Mouse (Mus musculus) lung, postnatal 14 days (tissue): ENCODE data around the gene Furin.

ENCODE experiments used
- DNase-seq: peaks from one replicate; pipeline ENCODE4 v3.0.0; 2021

The Furin gene

DNA sequence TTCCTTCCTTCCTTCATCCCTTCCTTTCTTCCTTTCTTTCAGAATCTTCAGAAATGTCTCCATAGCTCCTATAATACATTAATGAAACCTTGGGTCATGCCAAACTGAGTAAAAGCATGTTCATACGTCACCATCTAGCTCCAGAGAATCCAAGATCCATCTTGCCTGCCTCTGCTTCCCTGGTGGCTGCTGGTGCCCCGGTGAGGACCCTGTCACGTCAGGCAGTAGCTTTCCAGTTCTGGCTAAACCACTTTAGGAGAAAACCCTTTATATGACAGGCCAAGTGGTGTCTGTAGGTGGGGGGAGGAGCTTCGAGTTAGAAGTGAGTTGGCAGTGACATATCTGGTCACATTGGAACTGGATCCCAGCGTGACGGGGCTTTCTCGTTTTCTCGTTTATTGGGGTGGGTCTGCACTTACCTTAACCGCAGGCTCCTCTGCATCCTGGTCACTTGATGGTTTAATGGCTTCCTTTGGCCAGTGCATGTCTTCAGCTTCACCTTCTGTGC is at the start of gene Furin:
Gene Furin (minus strand): TSS at position 249 of the 508 bp plus-strand sequence.
- DNase-seq: no peak

DNA sequence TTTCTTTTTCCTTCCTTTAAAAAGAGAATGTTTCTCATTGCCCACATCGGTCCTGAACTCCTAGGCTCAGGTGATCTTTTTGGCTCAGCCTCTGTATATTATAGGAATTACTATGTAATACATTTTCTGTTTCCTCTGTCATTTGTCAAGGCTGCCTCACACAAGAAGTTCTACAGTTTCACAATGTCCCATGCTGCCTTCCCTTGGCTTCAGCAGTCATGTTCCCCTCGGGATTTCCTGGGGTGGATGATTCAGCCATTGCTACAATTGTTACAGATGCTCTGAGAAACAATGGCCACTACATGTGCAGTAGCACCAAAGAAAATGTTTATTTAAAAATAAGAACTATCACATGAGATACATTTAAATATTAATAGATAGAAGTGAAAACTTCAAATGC is 49.5 kb upstream of the Furin start:
- no peak for DNase-seq

DNA sequence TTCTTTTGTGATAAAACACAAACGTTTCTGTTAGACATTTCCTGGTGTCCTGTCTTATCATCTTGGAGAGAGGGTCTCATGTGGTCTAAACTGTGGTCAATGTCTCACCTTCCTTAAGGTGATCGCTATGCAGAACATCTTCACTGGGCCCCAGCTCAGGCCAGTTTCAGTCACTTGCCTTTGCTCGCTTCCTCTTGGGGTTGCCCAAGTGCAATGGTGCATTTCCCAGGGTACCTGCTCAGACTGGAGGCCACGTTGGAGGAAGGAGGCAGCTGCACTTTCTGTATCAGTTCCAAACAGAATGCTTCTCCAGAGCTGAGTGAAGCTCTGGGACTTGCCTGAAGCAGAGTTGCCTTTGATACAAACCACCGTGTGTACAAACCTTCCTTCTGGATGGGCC is 48.8 kb upstream of the Furin start:
- DNase-seq: no peak

DNA sequence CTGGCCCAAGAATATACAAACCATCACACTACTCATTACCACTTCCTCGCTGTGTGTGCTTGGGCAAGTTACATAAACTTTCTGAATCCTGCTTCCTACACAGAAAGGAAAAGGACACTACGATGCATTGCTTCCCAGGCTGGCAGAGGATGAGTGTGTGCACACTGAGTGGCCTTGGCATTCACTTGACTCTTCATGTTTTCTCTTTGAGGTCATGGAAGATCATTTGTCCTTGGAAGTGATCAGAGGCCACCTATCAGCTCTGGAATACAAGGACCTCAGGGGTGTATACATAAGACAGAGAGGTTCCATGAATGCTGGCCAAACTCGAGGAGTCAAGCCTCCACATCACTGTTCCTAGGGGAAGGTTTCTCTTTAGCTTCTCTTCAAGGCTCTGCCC is 47.9 kb upstream of the Furin start:
- DNase-seq: no peak

DNA sequence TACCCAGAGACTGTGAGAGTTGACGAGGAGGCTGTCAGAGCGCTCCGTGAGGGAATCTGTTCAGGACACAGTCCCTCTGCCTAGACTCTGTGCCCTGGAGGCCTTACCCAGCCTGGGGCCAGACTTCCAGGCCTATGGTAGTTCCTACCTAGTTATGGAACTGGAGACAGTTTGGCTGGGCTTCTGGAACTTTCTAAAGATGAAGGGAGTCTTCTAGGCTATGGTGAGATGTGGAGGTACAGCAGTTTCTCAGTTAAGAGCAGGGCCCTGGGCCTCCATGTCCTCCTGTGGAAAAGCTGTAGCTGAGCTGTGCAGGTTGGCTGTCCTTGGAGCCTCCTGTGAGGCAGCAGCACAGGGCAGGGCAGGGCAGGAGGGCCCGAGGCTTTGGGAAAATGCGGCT is 47.0 kb upstream of the Furin start:
- DNase-seq: no peak

DNA sequence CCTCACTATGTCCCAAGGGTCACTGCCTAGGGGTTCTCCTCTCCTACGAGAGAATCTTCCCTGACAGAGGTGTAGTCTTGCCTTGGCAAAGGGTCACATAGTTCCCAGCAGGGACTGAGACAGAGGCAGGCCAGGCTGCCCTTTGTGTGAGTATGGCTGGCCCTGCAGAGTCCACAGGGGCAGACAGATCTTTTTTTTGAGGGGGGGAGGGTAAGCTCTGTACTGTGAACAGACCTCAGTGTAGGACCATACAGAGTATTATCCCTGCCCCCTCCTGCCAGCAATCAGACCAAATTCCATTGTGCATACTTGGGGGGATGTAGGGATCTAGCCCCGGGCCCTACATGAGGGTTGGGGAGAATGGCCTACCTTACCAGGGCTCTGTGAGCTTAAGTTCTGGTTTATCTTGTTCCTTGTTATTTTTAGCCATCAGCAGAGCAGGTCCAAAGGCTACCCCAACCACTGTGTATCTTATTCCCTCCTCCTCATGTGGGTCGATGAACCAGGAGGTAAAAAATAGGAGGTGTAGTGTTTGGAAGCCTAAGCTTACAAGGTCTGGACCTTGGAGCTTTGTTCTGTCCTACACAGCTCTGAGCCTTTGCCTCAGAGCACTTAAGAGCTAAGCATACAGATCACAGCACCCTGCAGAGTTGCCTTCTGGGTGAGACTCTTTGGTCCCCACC is 46.5 kb upstream of the Furin start:
- DNase-seq: no peak

DNA sequence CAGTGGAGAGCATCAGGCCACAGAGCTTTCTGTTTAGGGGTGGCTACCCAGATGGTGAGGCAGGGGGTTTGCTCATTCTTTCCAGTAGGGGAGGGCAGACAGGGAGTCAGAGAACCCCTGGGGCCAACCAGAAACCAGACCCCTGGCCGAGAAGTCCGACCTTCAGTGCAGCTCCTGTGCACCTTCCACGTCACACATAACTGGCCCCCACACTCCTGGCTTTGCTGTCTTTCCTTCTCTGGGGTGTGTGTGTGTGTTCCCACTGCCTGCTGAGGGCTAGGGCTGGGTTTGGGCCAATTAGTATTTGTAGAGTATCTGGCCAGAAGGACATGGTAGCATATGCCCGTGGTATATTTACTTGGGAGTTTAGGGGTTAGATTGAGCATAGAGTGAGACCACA is 45.1 kb upstream of the Furin start:
- no peak for DNase-seq

DNA sequence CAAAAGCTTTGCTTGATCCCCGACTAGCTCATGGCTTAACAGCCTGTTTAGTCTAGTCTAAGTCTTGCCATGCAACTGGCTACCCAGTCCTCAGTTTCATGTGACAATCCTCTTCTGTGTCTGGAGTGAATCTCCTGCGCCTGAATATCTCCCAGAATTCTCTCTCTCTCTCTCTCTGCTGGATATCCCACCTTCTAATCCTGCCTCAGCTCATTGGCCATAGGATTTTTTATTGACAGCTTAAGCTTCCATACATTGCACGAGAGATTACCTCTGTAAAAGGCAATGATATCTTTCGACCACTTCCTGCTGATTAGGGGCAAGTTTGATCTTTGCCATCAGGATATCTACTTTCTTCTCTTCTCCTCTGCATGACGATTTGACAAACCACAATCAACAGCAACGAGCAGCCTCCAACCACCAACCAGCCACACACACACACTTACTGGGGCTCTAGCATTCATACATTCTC is 44.4 kb upstream of the Furin start:
- DNase-seq: no peak

DNA sequence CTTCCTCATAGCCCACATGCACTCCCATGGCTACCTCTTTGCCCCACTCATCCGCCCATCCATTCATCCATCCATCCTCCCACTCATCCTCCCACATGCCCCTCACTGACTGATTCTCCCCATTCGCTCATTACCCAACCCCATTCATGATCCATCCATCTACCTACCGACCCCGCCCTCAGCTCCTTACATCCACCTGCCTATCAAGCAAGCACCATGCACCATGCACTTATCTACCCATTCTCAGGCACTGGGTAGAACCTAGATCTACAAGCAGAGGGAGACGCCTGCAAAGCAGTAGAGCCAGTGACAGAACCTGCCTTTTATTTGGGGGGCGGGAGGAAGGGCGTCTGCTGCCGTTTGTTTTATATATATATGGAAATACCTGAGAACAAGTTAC is 42.1 kb upstream of the Furin start:
- DNase-seq: no peak

DNA sequence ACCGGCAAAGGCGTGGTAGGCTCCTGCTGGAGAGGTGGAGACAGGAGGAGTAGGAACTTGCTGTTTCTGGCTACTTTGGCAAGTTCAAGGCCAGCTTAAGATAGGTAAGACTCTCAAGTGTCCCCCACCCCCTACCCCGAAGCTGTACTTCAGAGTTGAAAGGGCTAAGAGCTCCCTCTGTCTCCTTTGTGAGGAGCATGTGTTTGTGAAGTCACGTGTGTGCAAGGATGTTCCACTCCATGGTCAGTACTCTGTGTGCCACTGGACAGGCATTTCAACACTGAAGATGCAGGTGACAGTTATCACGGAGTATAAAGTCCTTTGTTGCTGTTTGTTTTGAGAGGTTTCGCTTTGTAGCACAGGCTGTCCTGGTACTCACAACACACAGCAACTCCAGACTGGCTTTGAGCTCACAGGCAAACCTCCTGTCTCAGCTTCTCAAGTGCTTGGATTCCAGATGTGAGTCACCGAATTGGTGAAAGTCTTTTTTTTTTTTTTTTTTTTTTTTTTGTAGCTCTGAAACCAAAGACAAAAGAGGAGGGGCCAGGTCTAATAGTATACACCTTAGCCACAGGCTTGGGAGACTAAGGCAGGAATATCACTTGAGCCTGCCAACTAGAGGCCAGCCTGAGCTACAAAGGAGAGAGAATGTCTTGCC is 41.1 kb upstream of the Furin start:
- no peak for DNase-seq

DNA sequence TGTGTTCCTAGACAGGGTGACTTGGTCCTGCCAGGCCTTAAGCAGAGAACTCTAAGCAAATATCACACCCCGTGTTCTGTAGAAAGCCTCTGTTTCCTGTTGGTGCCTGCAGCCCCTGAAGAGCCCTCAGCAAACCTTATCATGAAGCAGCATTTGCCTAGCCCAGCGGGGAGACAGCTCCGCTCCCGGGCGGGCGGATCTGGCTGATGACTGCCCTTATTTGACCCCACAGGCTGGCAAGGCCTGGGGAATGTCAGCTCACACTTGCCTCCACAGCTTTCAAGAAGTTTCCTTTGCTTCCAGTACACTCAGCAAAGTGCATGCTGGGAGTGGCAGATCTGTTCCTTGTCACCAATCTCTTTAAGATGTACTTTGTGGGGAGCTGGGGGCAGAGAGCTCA is 40.3 kb upstream of the Furin start:
- DNase-seq: peak; percentile 75

DNA sequence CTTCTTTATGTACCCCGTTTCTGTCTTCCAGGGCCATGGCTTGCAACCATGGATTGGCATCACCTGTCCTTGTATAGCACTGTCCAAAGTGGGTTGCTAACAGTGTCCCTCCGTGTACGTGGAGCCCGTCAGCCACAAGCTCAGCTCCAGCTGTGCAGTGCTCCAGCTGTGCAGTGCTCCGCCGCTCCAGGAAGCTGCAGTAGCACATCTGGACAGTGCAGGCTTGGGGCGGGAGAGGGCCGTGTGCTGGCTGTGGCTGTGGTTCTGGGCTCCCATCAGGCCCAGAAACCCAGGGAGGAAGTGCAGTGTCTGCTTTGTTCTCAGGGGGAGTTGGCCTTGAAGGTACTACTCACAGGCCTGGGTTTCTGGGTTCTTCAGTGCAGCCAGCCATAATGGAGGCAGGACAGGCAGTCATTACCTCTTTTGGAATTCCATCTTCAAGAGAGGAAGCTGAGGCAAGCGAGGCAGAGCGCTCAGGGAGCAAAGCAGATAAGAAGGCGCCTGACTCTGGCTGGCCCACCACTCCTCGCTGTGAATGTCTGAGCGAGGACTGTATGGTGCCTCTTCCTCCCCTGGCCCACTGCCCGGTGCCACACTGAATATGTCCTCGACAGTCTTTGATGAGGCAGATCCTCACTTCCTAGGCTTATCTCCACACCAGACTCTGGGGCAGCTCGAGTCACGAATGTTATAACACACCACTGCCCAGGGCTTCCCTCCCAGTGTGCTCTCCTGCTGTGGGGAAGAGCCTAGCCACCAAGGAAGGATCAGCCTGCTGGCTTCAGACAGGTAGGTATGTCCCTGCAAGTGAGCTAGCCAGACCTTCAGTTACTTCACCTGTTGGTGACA is 39.4 kb upstream of the Furin start:
- peak; percentile 51 for DNase-seq

DNA sequence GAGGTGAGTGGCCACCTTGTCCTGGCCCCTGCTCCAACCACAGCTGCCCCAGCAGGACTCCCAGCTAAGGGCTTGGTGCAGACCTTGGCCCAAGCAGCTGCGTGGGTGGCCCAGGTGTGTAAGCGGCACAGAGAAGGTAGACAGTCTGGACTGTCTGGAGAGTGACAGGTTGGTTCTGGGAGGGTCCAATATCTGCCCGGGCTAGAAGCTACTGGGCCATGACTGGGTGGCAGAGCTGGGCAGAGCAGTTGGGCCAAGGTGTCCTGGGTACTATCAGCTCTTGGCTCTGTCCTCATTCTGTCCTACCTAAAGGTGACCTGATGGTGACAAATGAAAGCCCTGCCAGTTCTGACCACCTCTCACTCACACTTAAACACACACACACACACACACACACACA is 37.9 kb upstream of the Furin start:
- DNase-seq: no peak

DNA sequence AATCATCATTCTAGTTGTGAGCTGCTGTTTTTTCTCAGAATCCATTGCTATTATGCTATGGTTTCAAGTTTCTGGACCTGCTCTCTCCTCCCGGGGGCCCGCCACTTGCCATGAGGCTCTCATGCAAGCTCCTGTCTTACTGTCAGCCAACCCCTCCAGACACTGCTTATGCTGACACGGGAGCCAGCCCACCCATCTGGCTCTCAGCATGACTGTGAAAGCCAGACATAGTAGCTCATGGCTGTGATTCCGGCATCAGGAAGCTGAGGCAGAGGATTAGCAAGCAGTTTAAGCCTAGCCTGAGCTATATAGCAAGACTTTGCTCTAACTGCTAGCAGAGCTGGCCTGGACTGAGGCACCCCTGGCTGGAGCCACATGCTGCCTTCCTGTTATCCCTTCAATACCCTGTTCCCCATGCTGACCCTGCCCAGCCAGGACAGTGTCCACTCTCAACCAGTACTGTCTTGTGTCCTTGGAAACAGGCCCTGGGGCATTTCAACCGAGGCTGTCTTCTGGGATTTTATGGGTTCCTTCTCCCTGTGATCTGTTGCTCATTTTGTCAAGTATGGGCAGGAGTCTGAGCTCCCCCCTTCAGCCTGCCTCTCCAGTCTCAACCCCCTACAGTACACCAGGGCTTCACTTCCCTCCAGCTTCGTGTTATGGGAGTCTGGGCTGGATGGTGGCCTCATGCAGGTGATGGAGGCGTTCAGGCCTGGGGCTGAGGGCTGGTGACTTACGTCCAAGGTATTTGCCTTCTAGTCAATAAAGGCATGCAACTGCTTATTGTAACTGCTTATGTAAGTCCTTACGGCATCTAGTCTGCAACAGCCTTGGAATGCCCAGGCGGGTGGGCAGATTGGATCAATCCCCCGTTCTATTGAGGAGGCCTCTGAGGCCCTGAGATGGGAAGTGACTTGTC is 37.0 kb upstream of the Furin start:
- DNase-seq: no peak

DNA sequence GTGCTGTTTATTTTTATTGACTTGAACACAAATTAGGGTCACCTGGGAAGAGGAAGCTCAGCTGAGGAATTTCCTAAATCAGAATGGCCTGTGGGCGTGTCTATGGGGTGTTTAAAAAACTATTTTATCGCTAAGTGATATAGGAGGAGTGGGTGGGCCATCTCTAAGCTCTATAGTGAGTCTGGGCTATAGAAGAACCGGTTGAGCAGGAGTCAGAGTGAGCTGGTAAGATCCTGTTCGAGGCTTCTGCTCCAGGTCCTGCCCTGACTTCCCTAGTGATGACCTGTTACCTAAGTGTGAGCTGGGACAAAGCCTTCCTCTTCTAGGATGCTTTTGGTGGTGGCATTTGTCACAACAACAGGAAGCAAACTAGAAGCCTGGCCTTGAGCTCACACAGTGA is 35.4 kb upstream of the Furin start:
- no peak for DNase-seq

DNA sequence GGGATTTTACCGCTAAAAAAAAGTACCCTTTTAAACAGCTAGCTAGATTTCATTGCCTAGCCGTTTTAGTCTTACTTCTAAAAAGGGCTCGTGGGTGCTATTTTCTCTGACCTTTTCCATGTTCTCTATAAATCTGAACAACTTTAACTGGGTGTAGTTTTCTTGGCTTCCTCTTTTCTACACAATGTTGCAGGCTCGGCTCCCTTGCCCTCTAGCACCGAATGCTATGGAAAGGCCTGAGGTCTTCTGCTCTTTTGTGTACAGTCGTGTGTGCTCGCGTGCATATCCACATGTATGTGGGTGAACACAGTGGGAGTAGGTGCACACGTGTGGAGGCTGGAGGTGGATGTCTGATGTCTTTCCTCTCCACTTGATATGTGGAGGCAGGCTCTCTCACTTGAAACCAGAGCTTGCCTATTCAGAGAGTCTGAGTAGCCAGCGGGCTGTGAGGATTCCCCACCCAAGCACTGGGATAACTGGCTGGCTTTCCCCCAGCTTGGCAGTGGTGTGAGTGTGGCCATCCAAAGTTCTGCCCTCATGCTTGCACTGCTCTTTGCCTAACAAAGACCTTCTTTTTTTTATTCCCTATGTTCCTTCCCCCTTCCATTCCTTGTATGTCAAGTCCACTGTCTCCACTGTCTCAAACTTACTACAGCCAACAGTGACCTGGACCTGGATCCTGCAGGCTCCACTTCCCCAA is 34.7 kb upstream of the Furin start:
- DNase-seq: no peak

DNA sequence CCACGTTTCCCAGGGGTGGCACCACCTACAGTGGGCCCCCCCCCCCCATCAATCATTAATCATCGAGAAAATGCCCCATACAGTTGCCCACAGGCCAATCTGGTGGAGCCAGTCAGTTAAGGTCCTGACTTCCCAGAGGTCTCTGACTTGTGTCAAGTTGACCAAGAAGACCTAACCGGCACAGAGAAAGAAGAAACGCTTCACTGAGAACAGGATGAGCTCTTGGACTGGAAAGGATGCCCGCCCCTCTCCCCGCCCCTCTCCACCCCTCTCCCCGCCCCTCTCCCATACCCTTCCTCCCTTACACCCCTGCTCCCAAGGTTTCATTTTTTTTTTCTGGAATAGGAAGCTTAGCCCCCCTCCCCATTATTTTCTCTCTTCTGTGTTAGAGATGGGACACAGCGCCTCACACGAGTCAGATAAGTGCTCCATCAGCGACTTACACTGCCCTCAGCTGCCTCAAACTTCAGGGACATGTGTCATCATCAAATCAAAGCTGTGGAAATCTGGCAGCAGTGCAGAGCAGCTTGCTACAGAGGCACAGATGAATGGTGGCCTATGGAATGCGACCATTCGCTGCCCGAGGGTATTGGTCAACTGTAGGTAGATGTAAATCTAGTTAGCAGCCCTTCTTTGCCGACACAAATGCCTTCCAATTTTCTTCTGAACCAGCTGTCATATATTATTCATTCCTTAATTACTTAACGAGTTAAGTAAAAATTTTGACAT is 34.0 kb upstream of the Furin start:
- no peak for DNase-seq

DNA sequence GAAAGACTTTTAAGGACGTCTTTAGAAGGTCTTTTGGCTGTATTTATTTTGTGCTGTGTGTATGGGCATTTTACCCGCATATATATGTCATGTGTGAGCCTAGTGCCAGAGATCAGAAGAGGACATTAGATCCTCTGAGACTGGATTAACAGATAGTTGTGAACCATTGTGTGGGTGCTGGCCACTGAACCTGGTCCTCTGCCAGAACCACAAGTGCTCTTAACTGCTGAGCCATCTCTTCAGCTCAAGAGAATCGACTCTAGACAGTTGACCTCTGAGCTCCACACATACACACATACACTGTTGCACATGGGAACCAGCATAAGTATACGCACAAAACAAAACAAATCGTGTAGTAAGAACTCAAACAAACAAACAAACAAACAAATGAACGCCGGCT is 31.3 kb upstream of the Furin start:
- DNase-seq: no peak

DNA sequence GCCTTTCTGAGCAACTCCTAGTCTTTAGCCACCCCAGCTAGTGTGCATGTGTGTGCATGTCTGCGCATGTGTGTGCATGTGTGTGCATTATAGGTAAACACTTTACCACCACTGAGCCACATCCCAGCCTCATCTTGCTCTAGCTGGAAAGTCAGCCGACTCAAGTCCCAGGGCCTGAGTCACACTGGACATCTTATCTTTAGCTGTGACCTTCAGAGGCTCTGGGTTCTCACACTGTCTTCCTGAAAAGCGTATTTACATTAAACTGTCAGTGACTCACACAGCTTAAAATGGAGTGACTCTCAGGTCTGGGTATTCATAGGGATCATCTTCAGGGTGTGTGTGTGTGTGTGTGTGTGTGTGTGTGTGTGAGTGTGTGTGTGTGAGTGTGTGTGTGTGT is 30.4 kb upstream of the Furin start:
- no peak for DNase-seq

DNA sequence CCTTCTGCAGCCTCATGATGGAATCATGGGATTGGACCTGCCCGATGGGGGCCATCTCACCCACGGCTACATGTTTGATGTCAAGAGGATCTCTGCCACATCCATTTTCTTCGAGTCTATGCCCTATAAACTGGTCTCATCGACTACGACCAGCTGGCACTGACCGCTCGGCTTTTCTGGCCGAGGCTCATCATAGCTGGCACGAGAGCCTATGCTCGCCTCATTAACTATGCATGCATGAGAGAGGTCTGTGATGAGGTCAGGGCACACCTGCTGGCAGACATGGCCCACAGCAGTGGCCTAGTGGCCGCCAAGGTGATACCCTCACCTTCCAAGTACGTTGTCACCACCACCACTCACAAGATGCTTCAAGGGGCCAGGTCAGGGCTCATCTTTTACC is 24.4 kb upstream of the Furin start:
- DNase-seq: no peak

DNA sequence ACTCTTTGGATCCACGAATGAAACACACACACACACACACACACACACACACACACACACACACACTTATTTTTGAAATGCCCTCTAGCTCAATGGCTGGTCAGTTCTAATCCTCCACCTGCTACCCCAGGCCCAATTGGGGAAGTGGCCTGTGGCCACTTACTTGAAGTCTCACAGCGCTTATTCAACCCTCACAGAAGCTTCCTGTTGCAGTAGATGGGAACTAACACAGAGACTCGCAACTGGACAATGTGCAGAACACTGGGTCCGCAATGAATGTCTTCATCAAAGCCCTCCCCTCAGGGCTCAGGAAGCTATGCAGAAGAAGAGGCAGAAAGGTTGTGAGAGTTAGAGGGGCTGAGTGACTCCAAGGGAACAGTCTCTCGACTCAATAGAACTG is 22.5 kb upstream of the Furin start:
- no peak for DNase-seq
